Mouse (Mus musculus): ENCODE data around the gene Uxt.

- TF ChIP-seq POLR2A (IDR thresholded peaks at IDR 0.05; ENCODE audit: insufficient read depth, low read depth, low read length): no peak
- TF ChIP-seq CTCF (IDR thresholded peaks at IDR 0.05; ENCODE audit: insufficient read depth, low read depth, low read length): no peak
Measured at GRCm38 (mm10) chrX:20913726-20914125, 48.1 kb downstream of the Uxt start.
